Mouse (Mus musculus): Measurements from ENCODE around the gene Nsd1.
A peak's percentile ranks its signal among the peaks of the same experiment; 100 is the strongest.
"Not testable (repeated sequence)": the region's sequence is repeated elsewhere in the genome, so short reads cannot be mapped to it uniquely, and the experiment has no call there.

Nsd1 gene

GRCm38 (mm10) chr13:55191535-55191934, 18.0 kb upstream of the Nsd1 start:
- DNase-seq = no peak

DNA sequence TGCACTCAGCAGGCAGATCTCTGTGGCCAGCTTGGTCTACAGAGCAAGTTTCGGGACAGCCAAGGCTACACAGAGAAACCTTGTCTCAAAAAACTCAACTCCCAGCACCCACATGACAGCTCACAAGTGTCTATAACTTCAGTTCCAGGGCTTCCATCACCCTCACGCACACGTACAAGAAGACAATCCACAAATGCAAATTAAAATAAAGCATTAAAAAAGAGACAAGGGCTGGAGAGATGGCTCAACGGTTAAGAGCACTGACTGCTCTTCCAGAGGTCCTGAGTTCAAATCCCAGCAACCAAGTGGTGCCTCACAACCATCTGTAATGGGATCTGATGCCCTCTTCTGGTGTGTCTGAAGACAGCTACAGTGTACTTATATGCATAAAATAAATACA, 6.8 kb upstream of the Nsd1 start:
- not testable (repeated sequence) for DNase-seq

GRCm38 (mm10) chr13:55203740-55204139, 5.8 kb upstream of the Nsd1 start:
- peak; percentile 83 for DNase-seq

- no peak for DNase-seq
Observed at GRCm38 (mm10) chr13:55204667-55205389, 4.8 kb upstream of the Nsd1 start.

DNA sequence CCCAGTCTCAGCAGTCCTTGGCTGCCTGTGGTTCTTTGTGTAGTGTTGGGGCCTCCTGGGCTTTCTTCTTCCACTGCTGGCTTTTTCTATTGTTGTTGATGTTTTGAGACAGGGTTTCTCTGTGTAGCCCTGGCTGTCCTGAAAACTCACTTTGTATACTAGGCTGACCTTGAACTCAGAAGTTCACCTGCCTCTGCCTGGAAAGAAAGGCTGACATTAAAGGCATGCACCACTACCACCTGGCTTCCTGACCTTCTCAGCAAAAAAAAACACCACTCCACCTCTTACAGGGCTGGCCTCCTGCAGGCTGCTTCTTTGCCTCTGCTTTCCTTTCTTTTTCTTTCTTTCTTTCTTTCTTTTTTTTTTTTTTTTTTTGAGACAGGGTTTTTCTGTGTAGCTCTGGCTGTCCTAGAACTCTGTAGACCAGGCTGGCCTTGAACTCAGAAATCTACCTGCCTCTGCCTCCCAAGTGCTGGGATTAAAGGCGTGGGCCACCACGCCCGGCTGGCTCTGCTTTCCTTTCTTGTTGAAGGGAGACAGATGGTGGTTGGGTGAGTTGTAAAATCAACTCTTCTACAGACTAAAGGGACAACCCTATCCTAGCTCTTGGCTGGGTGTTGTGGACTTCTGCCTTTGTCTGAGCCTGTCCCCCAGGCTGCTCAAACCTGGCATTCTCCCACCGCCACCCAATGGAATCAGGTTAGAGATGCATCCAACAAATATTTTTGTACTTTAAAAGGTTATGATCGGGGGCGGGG, 4.0 kb upstream of the Nsd1 start:
- no peak for DNase-seq

DNA sequence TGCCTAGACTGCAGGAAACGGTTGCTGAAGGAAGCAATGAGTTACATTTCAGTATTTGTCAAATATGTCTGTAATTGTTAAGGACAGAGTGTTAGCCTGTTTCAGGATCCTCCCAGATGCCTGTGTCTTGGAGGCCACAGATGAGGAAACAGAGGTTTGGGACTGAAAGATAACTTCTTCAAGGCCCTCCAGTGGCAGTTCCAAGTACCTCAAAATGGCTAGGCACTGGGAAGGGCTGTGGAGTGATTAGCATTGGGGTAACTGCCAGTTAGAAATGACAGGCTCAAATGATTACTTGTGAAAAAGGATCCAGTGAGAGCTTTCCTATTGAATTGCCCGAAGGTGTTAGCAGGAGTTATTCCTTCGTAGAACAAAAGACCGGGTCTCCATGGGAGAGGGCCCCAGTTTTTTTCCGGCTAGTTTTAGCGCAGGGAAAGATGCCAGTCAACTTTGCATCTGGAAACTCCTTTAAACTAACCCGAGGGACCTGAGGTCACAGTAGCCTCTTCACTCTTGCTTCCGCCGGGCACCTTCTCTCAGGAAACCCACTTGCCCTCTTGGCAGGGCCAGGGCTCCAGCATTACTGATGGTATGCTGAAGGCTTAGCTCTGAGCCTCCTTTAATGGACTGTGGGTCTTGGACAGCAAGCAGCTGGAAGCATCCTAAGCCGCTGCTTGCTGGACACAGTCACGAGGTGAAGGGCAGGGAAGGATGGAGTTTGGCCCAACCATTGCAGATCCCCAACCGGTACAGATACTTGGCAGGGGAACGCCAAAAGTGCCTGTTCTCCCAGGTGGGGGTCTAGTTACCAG, 539 bp upstream of the Nsd1 start:
- peak in 1 of 2 experiments; percentile 14 for DNase-seq

GRCm38 (mm10) chr13:55210193-55210970, 800 bp downstream of the Nsd1 start:
- peak; percentile 22 to 28 for DNase-seq

- no peak for DNase-seq
Observed at GRCm38 (mm10) chr13:55210971-55211220, 1.3 kb downstream of the Nsd1 start.

DNA sequence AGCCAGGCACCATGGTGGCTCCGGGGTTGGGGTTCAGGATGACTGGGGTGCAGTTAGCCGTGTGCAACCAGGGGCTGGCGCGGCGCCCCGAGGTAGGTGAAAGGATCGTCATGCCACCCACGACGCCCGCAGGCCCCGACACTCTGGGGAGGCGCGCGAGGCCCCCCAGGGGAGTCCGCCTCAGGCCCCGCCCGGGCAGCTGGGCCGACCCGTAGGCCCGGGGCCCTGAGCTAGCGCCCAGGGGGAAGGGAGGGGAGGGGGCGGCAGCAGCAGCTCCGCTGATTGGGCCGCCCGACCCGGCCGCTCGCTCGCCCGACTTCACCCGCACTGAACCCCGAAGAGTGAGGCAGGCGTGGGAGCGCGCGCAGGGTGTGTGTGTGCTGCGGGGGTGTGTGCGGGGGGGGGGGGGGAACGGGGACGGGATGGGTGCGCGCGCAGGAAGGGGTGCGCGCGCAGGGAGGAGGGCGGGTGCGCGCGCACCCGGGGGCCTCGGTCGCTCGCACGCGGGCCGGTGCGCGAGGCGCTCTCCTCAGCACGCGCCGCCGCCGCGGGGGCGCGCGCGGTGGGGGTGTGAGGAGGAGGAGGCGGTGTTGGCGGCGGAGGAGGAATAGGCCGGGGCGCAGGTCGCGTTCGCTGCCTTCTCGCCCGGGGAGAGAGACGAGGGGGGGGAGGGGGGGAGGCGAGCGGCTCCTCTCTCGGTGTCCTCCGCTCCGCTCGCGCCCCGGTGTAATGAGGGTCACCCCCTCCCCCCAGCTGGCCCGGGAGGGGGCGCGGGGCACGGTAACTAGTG, 1.8 kb downstream of the Nsd1 start:
- DNase-seq = peak; percentile 82 to 84

DNA sequence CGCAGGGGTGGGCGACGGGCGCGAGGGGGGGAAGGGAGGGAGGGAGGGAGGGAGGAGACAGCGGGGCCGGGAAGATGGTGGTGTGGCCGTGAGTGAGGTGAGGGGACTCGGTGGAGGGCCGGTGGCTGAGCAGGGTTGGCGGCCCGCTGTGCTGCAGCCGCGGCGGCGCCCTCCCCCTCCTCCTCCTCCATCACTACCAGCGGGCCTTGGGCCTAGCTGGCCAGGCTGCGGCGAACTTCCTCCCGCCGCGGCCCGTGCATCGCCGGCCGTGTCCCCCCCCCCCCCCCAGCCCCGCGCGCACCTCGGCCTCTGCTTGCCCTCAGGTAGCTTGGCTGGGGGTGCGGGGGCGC, 2.4 kb downstream of the Nsd1 start:
- peak; percentile 34 to 44 for DNase-seq

- peak; percentile 56 for DNase-seq
Observed at GRCm38 (mm10) chr13:55212361-55213137, 3.0 kb downstream of the Nsd1 start.

DNA sequence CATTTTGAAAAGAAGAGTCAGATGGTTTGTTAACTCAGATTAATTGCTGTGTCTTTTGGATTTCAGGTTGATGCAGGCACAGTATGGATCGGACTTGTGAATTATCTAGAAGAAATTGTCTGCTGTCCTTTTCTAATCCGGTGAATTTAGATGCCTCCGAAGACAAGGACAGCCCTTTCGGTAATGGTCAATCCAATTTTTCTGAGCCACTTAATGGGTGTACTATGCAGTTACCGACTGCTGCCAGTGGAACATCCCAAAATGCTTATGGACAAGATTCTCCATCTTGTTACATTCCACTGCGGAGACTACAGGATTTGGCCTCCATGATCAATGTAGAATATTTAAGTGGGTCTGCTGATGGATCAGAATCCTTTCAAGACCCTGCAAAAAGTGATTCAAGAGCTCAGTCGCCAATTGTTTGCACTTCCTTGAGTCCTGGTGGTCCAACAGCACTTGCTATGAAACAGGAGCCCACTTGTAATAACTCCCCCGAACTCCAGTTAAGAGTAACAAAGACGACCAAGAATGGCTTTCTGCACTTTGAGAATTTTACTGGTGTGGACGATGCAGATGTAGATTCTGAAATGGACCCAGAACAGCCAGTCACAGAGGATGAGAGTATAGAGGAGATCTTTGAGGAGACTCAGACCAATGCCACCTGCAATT, 3.7 kb downstream of the Nsd1 start:
- DNase-seq = no peak

GRCm38 (mm10) chr13:55224364-55224763, 14.8 kb downstream of the Nsd1 start:
- DNase-seq = no peak

DNA sequence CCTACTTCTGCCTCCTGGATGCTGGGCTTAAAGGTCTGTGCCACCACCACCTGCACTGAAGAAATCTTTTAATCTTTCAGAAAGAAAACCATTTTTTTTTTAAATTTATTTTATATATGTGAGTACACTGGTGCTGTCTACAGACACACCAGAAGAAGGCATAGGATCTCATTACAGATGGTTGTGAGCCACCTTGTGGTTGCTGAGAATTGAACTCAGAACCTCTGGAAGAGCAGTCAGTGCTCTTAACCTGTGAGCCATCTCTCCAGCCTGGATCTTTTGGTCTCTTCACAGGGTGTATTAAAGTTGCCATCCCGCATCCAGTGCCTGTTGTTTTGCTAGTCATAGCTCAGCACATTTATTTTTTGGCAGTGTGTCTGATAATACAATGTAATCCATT, 21.1 kb downstream of the Nsd1 start:
- DNase-seq = peak in 1 of 2 experiments; percentile 9

GRCm38 (mm10) chr13:55243205-55243604, 33.6 kb downstream of the Nsd1 start:
- DNase-seq = no peak

DNA sequence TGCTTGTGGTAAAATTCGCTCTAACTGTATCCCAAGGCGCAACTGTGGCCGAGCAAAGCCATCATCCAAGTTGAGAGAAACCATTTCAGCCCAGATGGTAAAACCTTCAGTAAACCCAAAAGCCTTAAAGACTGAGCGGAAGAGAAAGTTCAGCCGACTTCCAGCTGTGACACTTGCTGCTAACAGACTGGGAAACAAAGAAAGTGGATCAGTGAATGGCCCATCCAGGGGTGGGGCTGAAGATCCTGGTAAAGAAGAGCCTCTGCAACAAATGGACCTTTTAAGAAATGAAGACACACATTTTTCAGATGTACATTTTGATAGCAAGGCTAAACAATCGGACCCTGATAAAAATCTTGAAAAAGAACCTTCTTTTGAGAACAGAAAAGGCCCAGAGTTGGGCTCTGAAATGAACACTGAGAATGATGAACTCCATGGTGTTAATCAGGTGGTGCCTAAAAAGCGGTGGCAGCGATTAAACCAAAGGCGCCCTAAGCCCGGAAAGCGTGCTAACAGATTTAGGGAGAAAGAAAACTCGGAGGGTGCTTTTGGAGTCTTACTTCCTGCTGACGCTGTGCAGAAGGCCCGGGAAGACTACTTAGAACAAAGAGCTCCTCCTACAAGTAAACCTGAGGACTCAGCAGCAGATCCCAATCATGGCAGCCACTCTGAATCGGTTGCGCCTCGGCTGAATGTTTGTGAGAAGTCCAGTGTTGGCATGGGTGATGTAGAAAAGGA, 37.9 kb downstream of the Nsd1 start:
- DNase-seq = no peak

DNA sequence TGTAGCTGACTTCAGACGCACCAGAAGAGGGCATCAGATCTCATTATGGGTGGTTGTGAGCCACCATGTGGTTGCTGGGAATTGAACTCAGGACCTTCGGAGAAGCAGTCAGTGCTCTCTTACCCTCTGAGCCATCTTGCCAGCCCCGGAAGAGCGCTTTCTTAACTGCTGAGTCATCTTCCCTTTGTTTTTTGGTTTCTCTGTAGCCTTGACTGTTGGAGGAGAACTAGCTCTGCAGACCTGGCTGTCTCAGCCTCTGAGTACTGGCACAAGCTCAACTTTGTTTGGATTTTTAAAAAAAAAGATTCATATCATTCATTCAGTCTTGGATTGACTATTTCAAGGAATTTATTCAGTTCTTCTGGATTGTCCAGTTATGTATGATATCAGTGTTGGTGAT, 39.7 kb downstream of the Nsd1 start:
- peak in 1 of 2 experiments; percentile 11 for DNase-seq

GRCm38 (mm10) chr13:55252820-55253219, 43.2 kb downstream of the Nsd1 start:
- DNase-seq = peak; percentile 56 to 57

- peak in 1 of 2 experiments; percentile 18 for DNase-seq
Observed at GRCm38 (mm10) chr13:55255052-55255652, 45.6 kb downstream of the Nsd1 start.

DNA sequence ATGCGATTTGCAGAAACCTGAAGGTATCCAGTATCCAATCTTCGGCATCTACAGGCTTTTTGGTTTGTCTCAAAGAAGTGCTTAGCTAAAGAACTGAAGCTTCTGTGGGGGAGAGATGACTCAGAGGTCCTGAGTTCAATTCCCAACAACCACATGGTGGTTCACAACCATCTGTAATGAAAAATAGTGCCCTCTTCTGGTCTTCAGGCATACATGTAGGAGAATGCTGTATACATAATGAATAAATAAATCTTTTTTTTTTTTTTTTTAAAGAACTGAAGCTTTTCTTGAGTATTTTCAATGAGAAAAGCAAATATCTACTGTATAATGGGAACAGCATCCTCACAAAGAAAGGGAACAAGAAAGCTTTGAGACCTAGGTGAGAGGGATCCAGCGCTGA, 49.1 kb downstream of the Nsd1 start:
- no peak for DNase-seq
